9 mouse cellular contexts compared by ENCODE assay signal in genomic region chr10:79781139-79781538, GRCm38 (mm10). TPM values are rescaled to one million over a fixed set of nuclear protein-coding genes. Genes with fewer than 3 reads are reported as not detected.
DNase-seq lines count a peak whose midpoint lies in the region; ATAC-seq and TF ChIP-seq lines count a peak whose summit lies in the region.
"Had no signal": no experiment of that assay in that cellular context is flagged by ENCODE, and none has a peak within 500 bp of the region (broad histone marks: within the 10 kb centered on the region; RNA-seq: fewer than 3 reads in every experiment).

No protein-coding gene starts in this region.

- peak overlapping the region; percentile 81 for H3K27ac ChIP-seq in gastrocnemius, adult 2 months
- H3K27ac ChIP-seq in spleen, adult 2 months (ENCODE audit: insufficient read depth, low read length): no peak overlapping the region
- no peak overlapping the region for H3K27ac ChIP-seq in liver, embryonic 11.5 days (ENCODE audit: low read depth, low read length)
- peak overlapping the region; percentile 66 for H3K27ac ChIP-seq in stomach, embryonic 16.5 days (ENCODE audit: low read length)

- peak overlapping the region; percentile 76 for H3K4me3 ChIP-seq in gastrocnemius, adult 2 months
- H3K4me3 ChIP-seq in spleen, adult 2 months (ENCODE audit: extremely low read depth, insufficient read depth, insufficient read length): peak overlapping the region; percentile 64; the same call in 1 of the 2 replicates
- peak overlapping the region; percentile 46 for H3K4me3 ChIP-seq in liver, embryonic 11.5 days (ENCODE audit: low read depth, low read length)
- H3K4me3 ChIP-seq in stomach, embryonic 16.5 days (replicated peaks; ENCODE audit: low read length): peak overlapping the region; percentile 54

- H3K9me3 ChIP-seq in liver, embryonic 11.5 days (ENCODE audit: control insufficient read depth, low read length): no peaks in the 10 kb centered on the region
- no peaks in the 10 kb centered on the region for H3K9me3 ChIP-seq in stomach, embryonic 16.5 days (replicated peaks; ENCODE audit: control insufficient read depth, low read length)

- ATAC-seq in liver, embryonic 11.5 days (replicated peaks; ENCODE audit: low FRiP score): no peak
- no peak for ATAC-seq in stomach, embryonic 16.5 days (ENCODE audit: insufficient read depth, low FRiP score)

- peaks cover 5% of the 10 kb centered on the region for H3K27me3 ChIP-seq in spleen, adult 2 months (ENCODE audit: control insufficient read depth, insufficient read depth, low read length)
- peaks cover 49% of the 10 kb centered on the region for H3K27me3 ChIP-seq in liver, embryonic 11.5 days (replicated peaks; ENCODE audit: control insufficient read depth, insufficient read depth, low read length)
- H3K27me3 ChIP-seq in stomach, embryonic 16.5 days (ENCODE audit: control insufficient read depth, insufficient read depth, low read length): no peaks in the 10 kb centered on the region

- TF ChIP-seq POLR2A in spleen, adult 2 months (IDR thresholded peaks at IDR 0.05; ENCODE audit: low read depth, low read length): no peak

- no peak overlapping the region for H3K9ac ChIP-seq in liver, embryonic 11.5 days (ENCODE audit: low read depth, low read length)
- H3K9ac ChIP-seq in stomach, embryonic 16.5 days (ENCODE audit: low read length): peak overlapping the region; percentile 44

- H3K4me1 ChIP-seq in spleen, adult 2 months (ENCODE audit: control insufficient read depth, insufficient read depth, insufficient read length): peaks cover 10% of the 10 kb centered on the region
- peaks cover 20% of the 10 kb centered on the region for H3K4me1 ChIP-seq in liver, embryonic 11.5 days (replicated peaks; ENCODE audit: control insufficient read depth, insufficient read depth, low read length)
- H3K4me1 ChIP-seq in stomach, embryonic 16.5 days (ENCODE audit: control insufficient read depth, insufficient read depth, low read length): peaks cover 36% of the 10 kb centered on the region

- H3K36me3 ChIP-seq in spleen, adult 2 months (ENCODE audit: control insufficient read depth, insufficient read depth, low read length): no peaks in the 10 kb centered on the region
- H3K36me3 ChIP-seq in liver, embryonic 11.5 days (ENCODE audit: control insufficient read depth, insufficient read depth, low read length): no peaks in the 10 kb centered on the region
- H3K36me3 ChIP-seq in stomach, embryonic 16.5 days (ENCODE audit: control insufficient read depth, insufficient read depth, low read length): no peaks in the 10 kb centered on the region; the same call in 1 of the 2 replicates

- intact Hi-C loops in gastrocnemius, adult 2 months (cut with DNase I): loop anchor here (5.0 kb wide), 2 partner anchors 69 to 71 kb away; partner anchors contain the start of gene Ptbp1
- intact Hi-C loops in gastrocnemius, postnatal 36 days (cut with DNase I): no loop called here

- TF ChIP-seq CTCF in gastrocnemius, adult 2 months (IDR thresholded peaks at IDR 0.05): no peak
- TF ChIP-seq CTCF in spleen, adult 2 months (IDR thresholded peaks at IDR 0.05; ENCODE audit: extremely low read depth, insufficient read depth, insufficient read length, insufficient replicate concordance): no peak

- WGBS in spleen, adult 2 months: 32% methylated on average over 21 of the region's 21 CpGs
- WGBS in liver, embryonic 11.5 days: 31% methylated on average over 21 of the region's 21 CpGs
- WGBS in stomach, embryonic 16.5 days: 29% methylated on average over 21 of the region's 21 CpGs

- peak overlapping the region; percentile 85 for H3K4me2 ChIP-seq in liver, embryonic 11.5 days
- H3K4me2 ChIP-seq in stomach, embryonic 16.5 days (ENCODE audit: low read depth, low read length): peak overlapping the region; percentile 84

- DNase-seq in gastrocnemius, adult 2 months: no peak
- DNase-seq in gastrocnemius, postnatal 36 days: no peak
- no peak for DNase-seq in spleen, adult 2 months (ENCODE audit: low read depth in 1 of 2, low spot score in 2 of 2)
- DNase-seq in spleen, postnatal 36 days (ENCODE audit: low spot score in 2 of 2): no peak
- no peak for DNase-seq in liver, embryonic 11.5 days (ENCODE audit: low spot score)
- DNase-seq in urinary bladder, postnatal 10 days (ENCODE audit: low spot score): no peak
- DNase-seq in spleen, postnatal 4 days (ENCODE audit: low spot score in 2 of 2): no peak
- DNase-seq: cerebellum, adult 8-10 months had no signal

RNA-seq across cellular contexts. Expression of gene Fstl3, which starts 4.1 kb away (rescaled TPM):
- 1 to 10 TPM; 1.0 to 1.5 TPM for total RNA-seq in gastrocnemius, adult 2 months (2021)
- 1 to 10 TPM; 1.2 to 1.8 TPM for total RNA-seq in gastrocnemius, postnatal 36 days (2021)
- 5.8 and 10.9 TPM in 2 replicates for polyA plus RNA-seq in spleen, adult 2 months (2012; rRNA removed)
- polyA plus RNA-seq in liver, embryonic 11.5 days (2014; fragmentation: Nextera tagmentation; extraction: Ambion mirVana): 1.8 and 2.6 TPM in 2 replicates
- 18.1 and 23.1 TPM in 2 replicates for polyA plus RNA-seq in stomach, embryonic 16.5 days (2015; fragmentation: Nextera tagmentation; extraction: Ambion mirVana)

RNA-seq across cellular contexts. Expression of gene Prss57, which starts 9.6 kb away (rescaled TPM):
- total RNA-seq in gastrocnemius, adult 2 months (2021): not detected
- not detected for total RNA-seq in gastrocnemius, postnatal 36 days (2021)
- polyA plus RNA-seq in spleen, adult 2 months (2012; rRNA removed): 1.4 and 1.6 TPM in 2 replicates
- polyA plus RNA-seq in liver, embryonic 11.5 days (2014; fragmentation: Nextera tagmentation; extraction: Ambion mirVana): 1.5 and 1.7 TPM in 2 replicates
- polyA plus RNA-seq in stomach, embryonic 16.5 days (2015; fragmentation: Nextera tagmentation; extraction: Ambion mirVana): 0.55 and 0.72 TPM in 2 replicates

RNA-seq across cellular contexts. Expression of gene Palm, which starts 12.2 kb away (rescaled TPM):
- 10 to 100 TPM; 18.1 to 23.0 TPM for total RNA-seq in gastrocnemius, adult 2 months (2021)
- 10 to 100 TPM; 13.8 to 21.4 TPM for total RNA-seq in gastrocnemius, postnatal 36 days (2021)
- 9.2 and 14.6 TPM in 2 replicates for polyA plus RNA-seq in spleen, adult 2 months (2012; rRNA removed)
- 27.6 and 28.6 TPM in 2 replicates for polyA plus RNA-seq in liver, embryonic 11.5 days (2014; fragmentation: Nextera tagmentation; extraction: Ambion mirVana)
- 56.8 and 58.0 TPM in 2 replicates for polyA plus RNA-seq in stomach, embryonic 16.5 days (2015; fragmentation: Nextera tagmentation; extraction: Ambion mirVana)

RNA-seq across cellular contexts. Expression of gene Rnf126, which starts 14.4 kb away (rescaled TPM):
- total RNA-seq in gastrocnemius, adult 2 months (2021): 10 to 100 TPM; 46.1 to 53.6 TPM
- total RNA-seq in gastrocnemius, postnatal 36 days (2021): 10 to 100 TPM; 35.1 to 40.1 TPM
- 122 and 217 TPM in 2 replicates for polyA plus RNA-seq in spleen, adult 2 months (2012; rRNA removed)
- 105 and 119 TPM in 2 replicates for polyA plus RNA-seq in liver, embryonic 11.5 days (2014; fragmentation: Nextera tagmentation; extraction: Ambion mirVana)
- polyA plus RNA-seq in stomach, embryonic 16.5 days (2015; fragmentation: Nextera tagmentation; extraction: Ambion mirVana): 29.9 and 34.8 TPM in 2 replicates

RNA-seq across cellular contexts. Expression of gene Fgf22, which starts 26.3 kb away (rescaled TPM):
- not detected for total RNA-seq in gastrocnemius, adult 2 months (2021)
- total RNA-seq in gastrocnemius, postnatal 36 days (2021): not detected
- polyA plus RNA-seq in spleen, adult 2 months (2012; rRNA removed): not detected in 2 replicates
- polyA plus RNA-seq in liver, embryonic 11.5 days (2014; fragmentation: Nextera tagmentation; extraction: Ambion mirVana): 0.23 TPM in 1 of 2 replicates, not detected in the other
- 0.37 and 0.50 TPM in 2 replicates for polyA plus RNA-seq in stomach, embryonic 16.5 days (2015; fragmentation: Nextera tagmentation; extraction: Ambion mirVana)

Comparison
In these comparisons a context has a peak if more than half of its experiments do, and no peak if none do; other contexts are left out.
1. H3K27ac ChIP-seq: peak in gastrocnemius, adult 2 months (single experiment) and stomach, embryonic 16.5 days (single experiment); none in spleen, adult 2 months (single experiment) and liver, embryonic 11.5 days (single experiment).
2. Peak in every context shown above with its lines, with median percentiles within 50 percentile points of each other: H3K4me3 ChIP-seq.